In genomic region chr17:32207586-32208245, GRCm38 (mm10) we compare ENCODE assay signal across 9 mouse cellular contexts. TPM values are rescaled to one million over a fixed set of nuclear protein-coding genes. Genes with fewer than 3 reads are reported as not detected.
A peak's percentile ranks its signal among the peaks of the same experiment; 100 is the strongest.
DNase-seq lines count a peak whose midpoint lies in the region; ATAC-seq and TF ChIP-seq lines count a peak whose summit lies in the region.
"Had no signal": no experiment of that assay in that cellular context is flagged by ENCODE, and none has a peak within 500 bp of the region (broad histone marks: within the 10 kb centered on the region; RNA-seq: fewer than 3 reads in every experiment).

No protein-coding gene starts in this region.

- H3K36me3 ChIP-seq in heart, embryonic 13.5 days = peaks cover 94% of the 10 kb centered on the region

- H3K9me3 ChIP-seq in heart, embryonic 13.5 days = no peaks in the 10 kb centered on the region
- H3K9me3 ChIP-seq: midbrain, embryonic 12.5 days had no signal

- DNase-seq in right cerebral cortex, adult 2 months (ENCODE audit: low spot score in 2 of 2) = peak; percentile 31 to 35
- no peak for DNase-seq in right cerebral cortex, postnatal 25 days
- DNase-seq in left cerebral cortex, adult 2 months (ENCODE audit: extremely low spot score in 1 of 2, low spot score in 2 of 2) = no peak
- no peak for DNase-seq in retina, embryonic 14.5 days (ENCODE audit: low spot score)
- DNase-seq in B cell, adult 2 months = no peak
- DNase-seq in ovary, adult 18-20 months (ENCODE audit: low spot score) = no peak
- no peak for DNase-seq in thymus, postnatal 10 days (ENCODE audit: low spot score in 2 of 2)

- H3K27me3 ChIP-seq in heart, embryonic 13.5 days (replicated peaks) = no peaks in the 10 kb centered on the region
- H3K27me3 ChIP-seq: midbrain, embryonic 12.5 days had no signal

- no peak for TF ChIP-seq CTCF in left cerebral cortex, adult 2 months (IDR thresholded peaks at IDR 0.05)

- 0 out of 2 replicates have a peak overlapping the region, but pooled peaks have one; percentile 21 for H3K9ac ChIP-seq in heart, embryonic 13.5 days
- H3K9ac ChIP-seq: midbrain, embryonic 12.5 days had no signal

- H3K27ac ChIP-seq in heart, embryonic 13.5 days (replicated peaks) = peak overlapping the region; percentile 86
- peak overlapping the region; percentile 24; the same call in 1 of the 2 replicates for H3K27ac ChIP-seq in left cerebral cortex, adult 2 months
- H3K27ac ChIP-seq: midbrain, embryonic 12.5 days had no signal

- 35% methylated on average over 5 of the region's 5 CpGs for WGBS in heart, embryonic 13.5 days

- intact Hi-C loops in left cerebral cortex, adult 2 months (cut with DNase I) = loop anchor here (2.0 to 10.0 kb wide), 4 partner anchors 45 to 523 kb away; no protein-coding TSS in a partner anchor

- H3K4me2 ChIP-seq in heart, embryonic 13.5 days = peak overlapping the region; percentile 9; the same call in 1 of the 2 replicates
- H3K4me2 ChIP-seq: midbrain, embryonic 12.5 days had no signal

- no peak overlapping the region for H3K4me3 ChIP-seq in heart, embryonic 13.5 days
- H3K4me3 ChIP-seq in left cerebral cortex, adult 2 months = no peak overlapping the region
- H3K4me3 ChIP-seq: midbrain, embryonic 12.5 days had no signal

- peaks cover 34% of the 10 kb centered on the region for H3K4me1 ChIP-seq in heart, embryonic 13.5 days

- no peak for ATAC-seq in heart, embryonic 13.5 days (ENCODE audit: extremely low read depth, insufficient number of reproducible peaks, low FRiP score, low TSS enrichment)

RNA-seq across cellular contexts. Expression of gene Ephx3, which starts 18.4 kb away (rescaled TPM):
- polyA plus RNA-seq in heart, embryonic 13.5 days (2015; fragmentation: Nextera tagmentation; extraction: Ambion mirVana) = 0.11 TPM in 1 of 2 replicates, not detected in the other
- under 1 TPM; 0.28 to 0.29 TPM for total RNA-seq in left cerebral cortex, adult 2 months (2021)

RNA-seq across cellular contexts. Expression of gene Notch3, which starts 41.1 kb away (rescaled TPM):
- 5.7 and 5.9 TPM in 2 replicates for polyA plus RNA-seq in heart, embryonic 13.5 days (2015; fragmentation: Nextera tagmentation; extraction: Ambion mirVana)
- total RNA-seq in left cerebral cortex, adult 2 months (2021) = 1 to 10 TPM; 7.1 to 7.8 TPM

Comparison
In these comparisons a context has a peak if more than half of its experiments do, and no peak if none do; other contexts are left out.
1. DNase-seq: peak in right cerebral cortex, adult 2 months (2 of 2); none in right cerebral cortex, postnatal 25 days (single experiment), left cerebral cortex, adult 2 months (0 of 2), retina, embryonic 14.5 days (single experiment), B cell, adult 2 months (0 of 2), ovary, adult 18-20 months (single experiment) and thymus, postnatal 10 days (0 of 2).